Mouse (Mus musculus): Measurements from ENCODE around the gene Ttc28. TPM values are rescaled to one million over a fixed set of nuclear protein-coding genes. Genes with fewer than 3 reads are reported as not detected.

The Ttc28 gene
- total and polyA plus RNA-seq, 2 experiments, result 0.81 to 0.83 TPM

DNA sequence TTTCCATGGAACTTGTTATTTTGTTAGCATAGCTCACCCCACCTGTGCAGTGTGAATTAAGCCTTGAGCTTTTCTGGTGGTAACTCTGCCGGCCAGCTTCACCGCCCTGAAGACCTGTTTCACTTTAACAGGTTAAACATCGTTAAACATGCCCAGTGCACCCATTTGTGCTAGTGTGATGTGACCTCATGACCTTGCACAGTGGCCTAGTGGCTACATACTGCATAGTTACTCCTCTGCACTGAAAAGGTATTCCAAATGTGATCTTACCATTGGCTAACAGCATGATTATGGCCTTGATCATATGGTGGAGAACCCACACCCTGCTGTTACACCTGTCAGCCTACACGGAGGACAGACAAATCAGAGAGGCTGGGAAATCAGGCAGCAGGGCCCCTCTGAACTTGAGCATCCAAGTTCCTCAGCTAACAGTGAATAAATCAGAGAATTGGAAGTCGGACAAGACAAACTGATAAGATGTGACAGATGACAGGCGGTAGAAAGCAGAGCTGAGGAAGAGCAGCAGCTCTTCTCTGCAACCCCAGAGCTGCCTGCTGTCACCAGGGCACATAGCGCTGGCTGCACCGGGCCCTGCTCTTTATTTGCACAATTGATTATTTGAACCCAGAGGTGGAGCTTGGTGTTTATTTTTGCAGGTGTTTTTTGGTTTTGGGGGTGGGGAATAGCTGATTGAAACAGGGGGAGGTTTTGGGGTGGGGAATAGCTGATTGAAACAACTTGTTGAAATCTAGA, 456.5 kb downstream of the Ttc28 start:
- DNase-seq (ENCODE audit: extremely low read depth, low read depth, low spot score), result peak; percentile 87
- 20% methylated on average over 8 of the region's 8 CpGs for WGBS
- Histone ChIP-seq H3K4me1 (ENCODE audit: control insufficient read depth, insufficient read depth, low read length) (peaks cover 28% of the 10 kb centered on the region), H3K4me3 (ENCODE audit: insufficient read depth, low read depth, low read length) (no peak overlapping the region), H3K79me2 (ENCODE audit: control insufficient read depth, insufficient read depth, low read length) (peaks cover 26% of the 10 kb centered on the region), H3K27me3 (ENCODE audit: control insufficient read depth, insufficient read depth, low read length) (no peaks in the 10 kb centered on the region), H3K9ac (ENCODE audit: low read depth, low read length) (peak overlapping the region; percentile 18; the same call in 1 of the 2 replicates), H3K27ac (replicated peaks; ENCODE audit: insufficient read depth, low read depth, low read length) (peak overlapping the region; percentile 79), H3K36me3 (ENCODE audit: control insufficient read depth, insufficient read depth, low read length) (peaks cover 18% of the 10 kb centered on the region)
- TF ChIP-seq CTCF (IDR thresholded peaks at IDR 0.05; ENCODE audit: low read depth, low read length) (no peak), POLR2A (IDR thresholded peaks at IDR 0.05; ENCODE audit: extremely low read depth, insufficient read depth, low read length) (no peak)

Other genes with a start within 250 kb of the Ttc28 start
- 2.7 and 3.2 TPM in 2 replicates for gene Noc4l, start 226.4 kb upstream of the Ttc28 start, total RNA-seq (2014; rRNA removed)
- gene Noc4l, start 226.4 kb upstream of the Ttc28 start, polyA plus RNA-seq (2012; rRNA removed), result 24.1 and 38.5 TPM in 2 replicates
- 2.4 TPM in 2 replicates for gene Ddx51, start 226.4 kb upstream of the Ttc28 start, total RNA-seq (2014; rRNA removed)
- 9.2 and 12.2 TPM in 2 replicates for gene Ddx51, start 226.4 kb upstream of the Ttc28 start, polyA plus RNA-seq (2012; rRNA removed)
- 15.2 and 23.4 TPM in 2 replicates for gene Ep400, start 109.1 kb upstream of the Ttc28 start, total RNA-seq (2014; rRNA removed)
- gene Ep400, start 109.1 kb upstream of the Ttc28 start, polyA plus RNA-seq (2012; rRNA removed), result 11.4 and 15.4 TPM in 2 replicates
- gene Pus1, start 99.1 kb upstream of the Ttc28 start, total RNA-seq (2014; rRNA removed), result 11.6 and 14.5 TPM in 2 replicates
- gene Pus1, start 99.1 kb upstream of the Ttc28 start, polyA plus RNA-seq (2012; rRNA removed), result 14.5 and 19.2 TPM in 2 replicates
- gene Ulk1, start 69.7 kb upstream of the Ttc28 start, total RNA-seq (2014; rRNA removed), result 29.0 and 38.7 TPM in 2 replicates
- gene Ulk1, start 69.7 kb upstream of the Ttc28 start, polyA plus RNA-seq (2012; rRNA removed), result 33.8 and 44.4 TPM in 2 replicates
- 5.7 and 11.2 TPM in 2 replicates for gene Hscb, start 40.0 kb upstream of the Ttc28 start, total RNA-seq (2014; rRNA removed)
- 5.0 and 6.6 TPM in 2 replicates for gene Hscb, start 40.0 kb upstream of the Ttc28 start, polyA plus RNA-seq (2012; rRNA removed)
- gene Chek2, start 39.8 kb upstream of the Ttc28 start, total RNA-seq (2014; rRNA removed), result 2.6 and 3.6 TPM in 2 replicates
- gene Chek2, start 39.8 kb upstream of the Ttc28 start, polyA plus RNA-seq (2012; rRNA removed), result 1.5 and 1.6 TPM in 2 replicates